Mouse (Mus musculus) lung, adult 10 weeks (tissue): ENCODE measurements around the gene Msantd1. TPM values are rescaled to one million over a fixed set of nuclear protein-coding genes. Genes with fewer than 3 reads are reported as not detected.

Source experiments
- polyA plus RNA-seq: library from polyadenylated mRNA; stranded (reverse); fragments of 350-450 nt; fragmentation: Illumina TruSeq; extraction: RNeasy Lipid Tissue Mini Kit (QIAGEN cat#74804); gene quantifications from one replicate; pipeline ENCODE4 v1.2.3, GENCODE M21; 2014; ENCODE audit warnings: low read depth, low replicate concordance; ENCODE audit not compliant: insufficient read depth

Gene Msantd1
- 1.3 TPM for polyA plus RNA-seq

DNA sequence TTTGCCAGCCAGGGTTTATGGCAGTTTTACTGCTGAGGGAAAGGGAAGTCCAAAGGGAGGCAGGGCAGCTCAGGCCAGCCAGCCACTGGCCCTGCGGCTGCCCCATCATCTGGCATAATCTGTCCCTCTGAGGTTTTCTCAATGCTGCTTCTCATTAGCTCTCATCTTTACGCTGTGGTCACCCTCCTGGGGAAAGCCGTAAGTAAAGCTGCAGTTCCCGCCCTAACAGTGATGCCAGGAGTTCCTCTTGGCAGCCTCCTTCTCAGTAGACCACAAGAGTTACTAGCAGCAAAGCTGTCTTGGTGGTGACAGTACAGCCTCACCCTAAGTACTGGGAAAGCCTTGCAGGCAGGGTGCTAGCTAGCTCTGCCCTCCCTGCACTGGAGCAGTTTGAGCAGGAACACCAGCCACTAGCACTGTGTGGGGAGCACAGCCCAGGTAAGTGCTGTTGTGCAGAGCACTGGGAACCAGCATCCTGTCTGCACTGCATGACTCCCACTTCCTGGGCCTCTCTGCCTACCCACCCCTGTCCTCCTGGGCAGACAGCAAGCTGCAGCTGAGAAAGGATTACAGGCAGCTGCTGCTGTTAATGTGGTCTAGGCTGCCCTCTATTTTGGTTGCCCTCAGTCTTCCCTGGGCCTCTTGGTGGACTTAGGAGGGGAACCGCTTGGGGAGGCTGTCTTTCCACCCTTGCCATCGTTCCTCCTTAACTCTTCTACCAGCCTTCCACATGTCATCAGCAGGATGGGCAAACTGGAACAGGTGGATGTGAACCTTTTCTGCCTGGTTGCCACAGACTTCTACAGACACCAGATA lies at the start of gene Msantd1:
Gene Msantd1, plus strand, starts transcription at position 103 of the 816 bp plus-strand sequence.

DNA sequence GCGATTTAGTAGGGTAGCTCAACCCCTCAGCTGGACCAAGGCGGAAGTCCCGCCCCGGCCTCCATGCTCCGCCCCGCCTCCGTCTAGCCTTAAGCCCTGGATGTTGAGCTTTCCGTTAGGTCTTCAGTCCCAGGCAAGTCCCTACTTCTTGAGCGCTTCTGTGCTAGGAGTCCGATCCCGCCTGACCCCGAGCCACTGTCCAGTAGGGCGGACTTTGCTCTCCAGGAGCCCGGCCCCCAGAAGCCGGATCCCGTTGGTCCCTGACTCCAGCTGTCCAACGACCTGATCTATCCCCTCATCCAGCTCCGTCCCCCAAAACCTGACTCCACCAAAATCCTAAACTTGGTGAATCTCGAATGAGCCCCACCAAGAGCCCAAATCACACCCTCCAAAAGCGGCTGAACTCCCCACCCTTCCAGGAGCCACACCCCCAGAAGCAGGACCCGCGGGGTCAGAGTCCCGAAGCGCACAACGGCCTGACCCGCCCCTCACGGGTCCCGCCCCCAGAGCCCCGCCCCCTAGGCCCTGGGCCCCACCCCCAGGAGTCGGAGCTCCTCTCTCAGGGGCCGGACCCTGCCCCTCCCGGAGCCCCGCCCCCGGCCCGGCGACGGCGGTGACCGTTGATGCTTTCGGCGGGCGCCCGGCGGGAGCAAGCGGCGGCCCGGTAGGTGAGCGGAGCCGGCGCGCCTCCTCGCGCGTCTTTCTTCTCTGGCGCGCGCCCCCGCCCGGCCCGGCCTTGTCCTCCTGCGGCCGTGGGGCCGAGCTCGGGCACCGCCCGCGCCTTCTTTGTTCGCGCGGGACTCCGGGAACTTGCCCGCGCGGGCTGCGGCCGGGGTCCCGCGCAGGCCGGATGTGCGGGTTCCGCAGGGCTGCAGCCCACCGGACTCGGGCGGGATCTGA lies 41.3 kb downstream of the Msantd1 start, which contains the start of gene Rgs12:
Gene Rgs12, plus strand, starts transcription at position 585 of the 900 bp plus-strand sequence.

Other genes with a start within 250 kb of the Msantd1 start
- gene Nop14, start 247.9 kb upstream of the Msantd1 start, polyA plus RNA-seq, result 11.7 TPM
- 2.0 TPM for gene Grk4, start 247.6 kb upstream of the Msantd1 start, polyA plus RNA-seq
- 3.3 TPM for gene Htt, start 146.3 kb upstream of the Msantd1 start, polyA plus RNA-seq
- gene Rgs12, start 41.4 kb downstream of the Msantd1 start, polyA plus RNA-seq, result 50.5 TPM
- gene Hgfac, start 133.5 kb downstream of the Msantd1 start, polyA plus RNA-seq, result 1.7 TPM
- gene Dok7, start 148.8 kb downstream of the Msantd1 start, polyA plus RNA-seq, result 0.68 TPM
- 101 TPM for gene Lrpap1, start 197.8 kb downstream of the Msantd1 start, polyA plus RNA-seq